Mouse (Mus musculus) neural tube, embryonic 13.5 days (tissue): Measurements from ENCODE around the gene Bcor. TPM values are rescaled to one million over a fixed set of nuclear protein-coding genes. Genes with fewer than 3 reads are reported as not detected.

Experiments used
- ATAC-seq: fragments of 200-750 bp; cut with Nextera tagmentation; 2 replicates; pipeline ENCODE4 v1.8.0; 2017; ENCODE audit warnings: low read depth, mild to moderate bottlenecking, moderate TSS enrichment, moderate library complexity
- H3K27ac ChIP-seq: fragments of 300-500 bp; sonication (generic); replicated peaks from 2 replicates; pipeline ENCODE4 v1.5.1; 2015; ENCODE audit warnings: moderate library complexity, mild to moderate bottlenecking, inconsistent platforms
- H3K27me3 ChIP-seq: fragments of 300-500 bp; sonication (generic); 2 replicates; pipeline ENCODE4 v1.6.1; 2015; ENCODE audit warnings: mild to moderate bottlenecking, inconsistent platforms
- H3K36me3 ChIP-seq: fragments of 300-500 bp; sonication (generic); 2 replicates; pipeline ENCODE4 v1.6.1; 2015; ENCODE audit warnings: mild to moderate bottlenecking, inconsistent platforms
- H3K4me1 ChIP-seq: fragments of 300-500 bp; sonication (generic); replicated peaks from 2 replicates; pipeline ENCODE4 v1.6.1; 2015; ENCODE audit warnings: inconsistent platforms
- H3K4me2 ChIP-seq: fragments of 300-500 bp; sonication (generic); 2 replicates; pipeline ENCODE4 v1.6.1; 2015; ENCODE audit warnings: inconsistent platforms, mild to moderate bottlenecking, moderate library complexity
- H3K4me3 ChIP-seq: fragments of 300-500 bp; sonication (generic); 2 replicates; pipeline ENCODE4 v1.5.1; 2015; ENCODE audit warnings: mild to moderate bottlenecking, inconsistent platforms
- H3K9ac ChIP-seq: fragments of 300-500 bp; sonication (generic); 2 replicates; pipeline ENCODE4 v1.6.1; 2015; ENCODE audit warnings: moderate library complexity, mild to moderate bottlenecking, inconsistent platforms
- H3K9me3 ChIP-seq: fragments of 300-500 bp; sonication (generic); 2 replicates; pipeline ENCODE4 v1.6.1; 2016; ENCODE audit warnings: inconsistent platforms
- WGBS: fragments of 180-500 bp; shearing (Covaris S2); methylation state at CpG from one replicate; pipeline ENCODE4 v1.1.7; 2015; 5-methylcytosine and 5-hydroxymethylcytosine counted together
- polyA plus RNA-seq: library from polyadenylated mRNA; unstranded; fragments of >200 nt; fragmentation: Nextera tagmentation; extraction: Ambion mirVana; gene quantifications from 2 replicates; pipeline ENCODE4 v1.2.1, GENCODE M21; 2015

The Bcor gene
- polyA plus RNA-seq, 1 experiment from 2014 or later: 18.4 TPM

DNA sequence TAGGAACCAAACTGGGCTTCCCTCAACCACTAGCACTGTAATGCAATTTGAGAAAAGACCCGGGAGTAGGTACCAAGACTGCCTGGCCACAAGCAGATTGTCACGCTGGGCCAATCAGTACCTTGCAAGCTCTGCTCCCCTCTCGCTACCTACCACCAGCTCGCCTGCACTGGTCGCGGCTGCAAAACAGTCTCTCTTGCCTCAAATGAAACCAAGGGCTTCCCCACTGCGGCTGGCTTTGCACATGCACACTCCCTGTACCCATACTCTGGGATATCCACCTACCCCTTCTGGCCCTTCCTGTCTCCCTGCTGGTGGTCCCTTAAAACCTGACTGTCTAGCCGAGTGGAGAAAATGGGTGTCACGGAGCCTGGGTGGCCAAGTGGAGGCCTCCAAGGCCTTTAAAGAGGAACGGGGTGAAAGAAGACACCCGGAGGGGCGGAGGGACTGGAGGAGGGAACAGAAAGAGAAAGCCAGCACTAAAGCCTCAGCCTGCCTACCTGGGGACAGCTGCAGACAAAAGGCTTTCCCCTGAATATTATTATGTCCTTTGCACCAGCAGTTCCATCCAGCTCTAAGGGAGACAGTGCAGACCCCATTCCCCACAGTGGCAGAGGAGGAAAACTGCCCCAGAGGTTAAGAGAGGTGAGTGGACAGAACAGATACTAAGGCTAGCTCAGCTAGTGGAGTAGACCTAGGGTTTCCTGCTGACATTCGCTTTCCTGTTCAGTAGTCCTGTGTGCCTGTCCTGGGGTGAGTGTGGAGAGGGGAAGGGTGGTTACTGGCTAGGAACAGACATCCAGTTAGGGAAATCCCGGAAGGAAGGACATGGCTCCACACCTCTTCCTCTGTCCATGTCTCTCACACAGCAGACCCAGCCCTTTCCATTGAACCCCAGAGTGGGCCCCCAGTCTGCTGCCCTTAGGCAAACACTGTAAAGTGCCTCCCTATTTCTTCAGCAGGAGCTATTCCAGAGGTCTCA is 30.0 kb downstream of the Bcor start:
- H3K9ac ChIP-seq: no peak overlapping the region
- no peaks in the 10 kb centered on the region for H3K9me3 ChIP-seq
- no peak overlapping the region for H3K4me3 ChIP-seq
- WGBS: 16% methylated on average over 14 of the region's 14 CpGs
- H3K4me1 ChIP-seq: peaks cover 76% of the 10 kb centered on the region
- peaks cover 95% of the 10 kb centered on the region for H3K27me3 ChIP-seq
- H3K4me2 ChIP-seq: no peak overlapping the region
- H3K27ac ChIP-seq: peak overlapping the region; percentile 97; the same call in 1 of the 2 replicates
- ATAC-seq: no peak
- no peaks in the 10 kb centered on the region for H3K36me3 ChIP-seq

- Histone ChIP-seq H3K4me1 (peaks cover 76% of the 10 kb centered on the region), H3K27me3 (peaks cover 92% of the 10 kb centered on the region), H3K9ac (peak overlapping the region; percentile 90), H3K36me3 (no peaks in the 10 kb centered on the region), H3K9me3 (no peaks in the 10 kb centered on the region), H3K4me3 (peak overlapping the region; percentile 54; the same call in 1 of the 2 replicates), H3K27ac (peak overlapping the region; percentile 97), H3K4me2 (peak overlapping the region; percentile 62)
- under 1% methylated on average over 16 of the region's 24 CpGs for WGBS
- 0 out of 2 replicates have a peak, but pooled peaks have one; percentile 21 for ATAC-seq
Observed at GRCm38 (mm10) chrX:12129230-12129629, 30.9 kb downstream of the Bcor start.

DNA sequence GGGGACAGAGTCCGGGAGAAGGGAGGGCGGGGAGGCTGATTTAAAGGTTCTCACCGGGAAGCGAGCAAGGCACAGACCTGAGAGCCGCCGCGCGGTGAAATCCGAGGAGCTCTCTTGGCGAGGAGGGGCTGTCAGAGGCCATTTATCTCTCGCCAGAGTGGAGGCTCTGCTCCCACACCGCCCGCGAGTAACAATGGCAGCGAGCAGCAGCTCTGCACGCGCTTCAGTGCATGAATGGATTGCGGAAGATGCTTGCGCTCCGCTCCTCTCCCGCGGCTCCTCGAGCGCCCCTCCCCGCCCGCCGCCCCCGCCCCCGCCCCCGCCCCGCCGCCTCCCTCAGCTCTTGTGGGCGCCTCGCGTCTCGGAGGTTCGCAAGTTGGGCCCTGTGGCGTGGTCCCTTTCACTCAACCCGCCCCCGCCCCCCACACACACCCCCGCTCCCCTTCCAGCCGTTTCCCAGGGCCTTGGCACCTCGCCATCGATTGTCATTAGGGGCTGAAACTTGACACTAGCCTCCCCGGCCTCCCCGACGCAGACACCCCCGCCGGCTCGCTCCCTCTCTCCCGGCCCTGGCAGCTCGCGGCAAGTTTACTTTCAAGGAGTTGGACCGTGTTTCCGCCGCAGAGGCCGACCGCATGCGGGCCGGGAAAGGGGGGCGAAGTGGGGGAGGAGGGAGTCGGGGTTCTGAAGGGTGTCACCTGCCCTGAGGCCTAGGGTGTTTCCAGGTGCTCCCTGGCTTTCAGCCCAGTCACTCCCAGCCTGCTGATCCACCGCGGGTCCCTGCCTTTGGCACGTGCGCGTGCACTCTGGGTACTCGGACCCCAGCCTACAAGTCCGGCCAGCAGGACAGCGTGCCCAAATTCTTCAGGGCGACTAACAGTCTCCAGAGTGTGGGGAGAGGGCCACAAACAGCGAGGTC is 31.7 kb downstream of the Bcor start:
- ATAC-seq: peak; percentile 72
- peak overlapping the region; percentile 62 for H3K4me2 ChIP-seq
- H3K27me3 ChIP-seq: peaks cover 91% of the 10 kb centered on the region
- peak overlapping the region; percentile 90 for H3K9ac ChIP-seq
- no peaks in the 10 kb centered on the region for H3K9me3 ChIP-seq
- WGBS: 2% methylated on average over 54 of the region's 72 CpGs
- peaks cover 75% of the 10 kb centered on the region for H3K4me1 ChIP-seq
- no peaks in the 10 kb centered on the region for H3K36me3 ChIP-seq
- H3K4me3 ChIP-seq: peak overlapping the region; percentile 54
- H3K27ac ChIP-seq: peak overlapping the region; percentile 97

DNA sequence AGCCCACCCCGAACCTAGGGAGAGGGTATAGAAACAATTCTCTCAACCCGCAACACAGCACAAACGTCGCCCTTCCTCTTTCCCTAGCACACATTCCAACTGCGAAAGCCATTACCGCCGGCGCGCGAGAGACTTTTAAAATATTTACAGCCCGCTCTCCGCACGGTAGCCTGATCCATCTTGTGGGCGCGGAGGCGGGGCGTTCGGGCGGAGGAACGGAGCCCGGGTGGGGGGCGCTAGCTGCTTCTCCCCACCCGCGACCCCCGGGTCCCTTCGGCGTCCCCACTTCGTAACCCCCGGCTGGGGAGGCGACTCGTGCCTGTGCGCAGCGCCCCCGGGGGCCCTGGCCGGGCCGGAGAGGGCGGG is 32.4 kb downstream of the Bcor start:
- Histone ChIP-seq H3K36me3 (no peaks in the 10 kb centered on the region), H3K9me3 (no peaks in the 10 kb centered on the region), H3K4me2 (peak overlapping the region; percentile 62), H3K4me3 (peak overlapping the region; percentile 54), H3K27ac (peak overlapping the region; percentile 97), H3K4me1 (peaks cover 76% of the 10 kb centered on the region), H3K9ac (peak overlapping the region; percentile 90), H3K27me3 (peaks cover 90% of the 10 kb centered on the region)
- under 1% methylated on average over 34 of the region's 37 CpGs for WGBS
- ATAC-seq: peak; percentile 38; the same call in 1 of the 2 replicates

DNA sequence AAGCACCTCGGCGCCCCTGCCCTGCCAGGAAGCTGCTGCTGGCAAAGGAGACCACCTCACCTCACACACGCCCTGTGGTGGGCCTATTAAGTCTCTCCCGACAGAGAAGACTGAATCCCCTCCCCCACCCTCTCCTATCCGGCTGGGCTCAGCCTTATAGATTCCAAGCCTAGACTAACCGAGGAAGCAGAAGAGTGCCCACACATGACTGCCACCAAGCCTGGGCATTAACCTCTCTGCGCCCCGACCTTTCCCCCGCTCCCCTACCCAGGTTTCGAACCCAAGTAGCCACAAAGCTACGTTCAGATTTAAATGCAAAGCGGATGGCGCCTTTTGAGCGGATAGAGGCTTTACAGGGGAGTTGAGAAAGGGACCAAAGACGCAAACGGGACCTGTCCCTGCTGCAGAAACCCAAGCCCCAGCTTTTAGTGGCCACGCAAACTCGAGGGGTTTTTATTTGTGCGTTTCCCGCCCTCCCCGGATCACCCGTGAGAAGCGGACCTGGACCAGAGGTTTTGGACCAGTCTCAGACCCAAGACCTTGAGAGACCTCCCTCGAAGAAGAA is 33.0 kb downstream of the Bcor start:
- no peaks in the 10 kb centered on the region for H3K36me3 ChIP-seq
- peak overlapping the region; percentile 62 for H3K4me2 ChIP-seq
- H3K9ac ChIP-seq: peak overlapping the region; percentile 90
- peak; percentile 17; the same call in 1 of the 2 replicates for ATAC-seq
- 3% methylated on average over 24 of the region's 24 CpGs for WGBS
- peak overlapping the region; percentile 97 for H3K27ac ChIP-seq
- peak overlapping the region; percentile 54 for H3K4me3 ChIP-seq
- H3K9me3 ChIP-seq: no peaks in the 10 kb centered on the region
- H3K4me1 ChIP-seq: peaks cover 79% of the 10 kb centered on the region
- H3K27me3 ChIP-seq: peaks cover 89% of the 10 kb centered on the region

DNA sequence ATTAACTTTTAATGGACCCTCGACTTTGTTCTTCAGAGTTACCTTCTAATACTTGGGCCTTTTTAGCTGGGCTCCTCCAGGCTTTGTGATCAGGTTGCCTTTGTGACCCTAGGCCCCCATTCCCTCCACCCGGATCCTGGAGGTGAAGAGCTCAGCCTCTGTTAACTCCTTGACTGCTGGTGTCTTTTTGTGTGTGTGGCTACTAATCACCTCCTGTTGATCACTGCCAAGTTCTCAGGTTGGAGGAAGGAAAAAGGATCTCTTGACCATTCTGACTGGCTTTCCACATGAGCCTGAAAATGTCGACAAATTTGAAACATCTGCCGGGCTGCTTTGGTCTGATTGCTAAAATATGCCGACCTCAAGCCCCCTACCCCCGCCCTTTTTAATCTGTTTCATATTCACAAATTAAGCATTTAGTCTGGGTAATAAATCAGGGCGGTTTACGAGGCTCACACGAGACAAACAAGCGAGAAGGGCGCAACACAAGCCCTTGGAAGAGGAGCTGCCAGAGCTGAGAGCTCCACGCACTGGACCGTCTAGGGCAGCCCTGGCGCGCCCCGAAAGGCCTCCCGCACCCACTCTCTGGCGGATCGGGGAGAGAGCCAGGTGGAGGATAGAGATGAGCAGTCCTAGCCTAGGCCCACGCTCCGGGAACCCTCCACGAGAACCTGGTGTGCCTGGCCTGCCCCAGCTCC is 33.6 kb downstream of the Bcor start:
- peak overlapping the region; percentile 97 for H3K27ac ChIP-seq
- peaks cover 79% of the 10 kb centered on the region for H3K4me1 ChIP-seq
- WGBS: 4% methylated on average over 22 of the region's 22 CpGs
- H3K4me3 ChIP-seq: peak overlapping the region; percentile 54
- no peaks in the 10 kb centered on the region for H3K9me3 ChIP-seq
- peak; percentile 9; the same call in 1 of the 2 replicates for ATAC-seq
- peak overlapping the region; percentile 90 for H3K9ac ChIP-seq
- peak overlapping the region; percentile 62 for H3K4me2 ChIP-seq
- H3K36me3 ChIP-seq: no peaks in the 10 kb centered on the region
- H3K27me3 ChIP-seq: peaks cover 86% of the 10 kb centered on the region

GRCm38 (mm10) chrX:12124571-12124970 is 35.6 kb downstream of the Bcor start:
- H3K9me3 ChIP-seq: no peaks in the 10 kb centered on the region
- H3K4me1 ChIP-seq: peaks cover 60% of the 10 kb centered on the region
- no peak overlapping the region for H3K4me3 ChIP-seq
- H3K36me3 ChIP-seq: no peaks in the 10 kb centered on the region
- H3K9ac ChIP-seq: peak overlapping the region; percentile 36; the same call in 1 of the 2 replicates
- peaks cover 67% of the 10 kb centered on the region for H3K27me3 ChIP-seq
- H3K27ac ChIP-seq: no peak overlapping the region
- 12% methylated on average over 3 of the region's 3 CpGs for WGBS
- ATAC-seq: no peak
- H3K4me2 ChIP-seq: 0 out of 2 replicates have a peak overlapping the region, but pooled peaks have one; percentile 14

- peaks cover 51% of the 10 kb centered on the region for H3K4me1 ChIP-seq
- WGBS: 2% methylated on average over 6 of the region's 6 CpGs
- no peak overlapping the region for H3K9ac ChIP-seq
Observed at GRCm38 (mm10) chrX:12123687-12124087, 36.5 kb downstream of the Bcor start.

DNA sequence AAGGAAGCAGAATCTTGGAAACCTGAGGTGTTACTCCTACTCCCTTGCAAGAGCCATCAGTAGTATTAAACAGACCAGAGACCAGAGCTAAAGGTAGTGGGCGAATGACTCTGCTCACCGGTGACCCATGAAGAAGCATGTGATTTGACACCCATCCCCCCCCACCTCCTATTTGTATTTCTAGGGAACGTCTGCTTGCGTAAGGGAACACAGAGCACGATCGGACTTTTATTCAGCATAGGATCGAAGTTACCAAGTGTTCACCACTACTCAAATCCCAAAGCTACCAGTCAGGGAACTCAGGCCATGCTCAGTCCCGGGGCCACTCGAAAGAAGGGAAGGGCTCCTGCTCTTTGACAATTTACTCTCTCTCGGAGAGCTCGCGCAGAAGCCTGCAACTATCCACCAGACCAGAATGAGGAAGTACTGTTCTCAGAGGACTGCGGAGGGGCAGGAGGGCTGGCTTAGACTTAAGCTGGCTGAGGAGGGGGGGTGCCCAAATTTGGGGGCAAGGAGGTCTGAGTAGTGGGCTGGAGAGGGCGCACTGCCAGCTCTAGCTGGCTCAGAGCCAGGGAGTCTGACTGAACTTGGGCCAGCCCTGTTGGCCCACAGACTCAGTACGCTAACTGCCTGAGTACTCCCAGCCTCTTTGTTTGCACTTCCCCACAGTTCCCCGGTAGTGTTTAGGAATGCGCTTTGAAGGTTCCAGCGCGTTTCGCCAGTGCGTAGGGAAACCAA is 37.4 kb downstream of the Bcor start:
- Histone ChIP-seq H3K27me3 (peaks cover 50% of the 10 kb centered on the region), H3K4me1 (peaks cover 49% of the 10 kb centered on the region), H3K36me3 (no peaks in the 10 kb centered on the region), H3K4me3 (no peak overlapping the region), H3K4me2 (peak overlapping the region; percentile 39), H3K27ac (0 out of 2 replicates have a peak overlapping the region, but pooled peaks have one; percentile 52), H3K9me3 (no peaks in the 10 kb centered on the region), H3K9ac (0 out of 2 replicates have a peak overlapping the region, but pooled peaks have one; percentile 41)
- WGBS: 12% methylated on average over 21 of the region's 21 CpGs
- ATAC-seq: peak; percentile 43; the same call in 1 of the 2 replicates

More at GRCm38 (mm10) chrX:12123687-12124087, 36.5 kb downstream of the Bcor start:
- Histone ChIP-seq H3K9me3 (no peaks in the 10 kb centered on the region), H3K27ac (no peak overlapping the region), H3K4me3 (no peak overlapping the region), H3K27me3 (peaks cover 58% of the 10 kb centered on the region), H3K4me2 (peak overlapping the region; percentile 25), H3K36me3 (no peaks in the 10 kb centered on the region)
- no peak for ATAC-seq

- no peak for ATAC-seq
Observed at GRCm38 (mm10) chrX:12119476-12119875, 40.7 kb downstream of the Bcor start.

More at GRCm38 (mm10) chrX:12119476-12119875, 40.7 kb downstream of the Bcor start:
- Histone ChIP-seq H3K27ac (no peak overlapping the region), H3K9me3 (no peaks in the 10 kb centered on the region), H3K4me2 (no peak overlapping the region), H3K36me3 (no peaks in the 10 kb centered on the region), H3K9ac (no peak overlapping the region), H3K4me1 (peaks cover 31% of the 10 kb centered on the region), H3K4me3 (no peak overlapping the region), H3K27me3 (peaks cover 19% of the 10 kb centered on the region)
- 27% methylated on average over 1 of the region's 1 CpGs for WGBS
